Mouse (Mus musculus) gonadal fat pad, adult 2 months (tissue): ENCODE data around the gene Gm7324. TPM values are rescaled to one million over a fixed set of nuclear protein-coding genes. Genes with fewer than 3 reads are reported as not detected.
"Not testable (repeated sequence)": the region's sequence is repeated elsewhere in the genome, so short reads cannot be mapped to it uniquely, and the experiment has no call there.

ENCODE experiments used
- DNase-seq: peaks from one replicate; pipeline ENCODE4 v3.0.0-alpha.2; 2012; ENCODE audit warnings: low read depth
- polyA plus RNA-seq: library from polyadenylated mRNA; depleted of rRNA; stranded (reverse); fragments of >200 nt; gene quantifications from 2 replicates; pipeline ENCODE4 v1.2.3, GENCODE M21; 2012; rRNA removed

The Gm7324 gene
- not detected in 2 replicates for polyA plus RNA-seq

- DNase-seq, result not testable (repeated sequence)
These were observed at the start of gene Gm7324 for GRCm38 (mm10) chr14:43697621-43698020. Gm7324 (plus strand) TSS chr14:43697828.

GRCm38 (mm10) chr14:43677099-43677498 lies 20.5 kb upstream of the Gm7324 start, which contains the start of gene Gm8165:
Gm8165 (minus strand) TSS chr14:43677199.
- not testable (repeated sequence) for DNase-seq

GRCm38 (mm10) chr14:43727385-43727784 lies 29.8 kb downstream of the Gm7324 start, which contains the start of gene Gm16506:
Gm16506 (minus strand) TSS chr14:43727485.
- not testable (repeated sequence) for DNase-seq

GRCm38 (mm10) chr14:43747566-43747965 lies 49.9 kb downstream of the Gm7324 start, which contains the start of gene Gm6526:
Gm6526 (plus strand) TSS chr14:43747866.
- not testable (repeated sequence) for DNase-seq

Other genes with a start within 250 kb of the Gm7324 start
- gene Gm5799, start 154.3 kb upstream of the Gm7324 start, polyA plus RNA-seq, result 0.19 TPM in 1 of 2 replicates, not detected in the other
- not detected in 2 replicates for gene Gm17654, start 118.7 kb upstream of the Gm7324 start, polyA plus RNA-seq
- not detected in 2 replicates for gene Gm10375, start 89.8 kb upstream of the Gm7324 start, polyA plus RNA-seq
- not detected in 2 replicates for gene Gm8165, start 20.6 kb upstream of the Gm7324 start, polyA plus RNA-seq
- gene Gm16506, start 29.7 kb downstream of the Gm7324 start, polyA plus RNA-seq, result not detected in 2 replicates
- not detected in 2 replicates for gene Gm6526, start 50.0 kb downstream of the Gm7324 start, polyA plus RNA-seq
- not detected in 2 replicates for gene Gm8180, start 86.9 kb downstream of the Gm7324 start, polyA plus RNA-seq
- gene Ear1, start 177.7 kb downstream of the Gm7324 start, polyA plus RNA-seq, result 0.63 TPM in 1 of 2 replicates, not detected in the other
- not detected in 2 replicates for gene Ear10, start 225.7 kb downstream of the Gm7324 start, polyA plus RNA-seq
- 1.9 and 3.1 TPM in 2 replicates for gene Gm8113, start 227.6 kb downstream of the Gm7324 start, polyA plus RNA-seq